Mouse (Mus musculus) layer of hippocampus, adult 9-11 months (tissue): ENCODE measurements at regions not wholly inside any gene's neighbourhood (a gene's known extent, or its start where the extent isn't known, plus 50 kb on each side); places are given as distances from the start of the nearest gene placed in this dataset.

ENCODE experiments used
- DNase-seq: peaks from one replicate; pipeline ENCODE4 v3.0.0; 2022

GRCm38 (mm10) chr12:12147088-12147687, 114.8 kb upstream of the Fam49a start:
- DNase-seq, result no peak

- DNase-seq, result no peak
These were observed 114.1 kb upstream of the Fam49a start for GRCm38 (mm10) chr12:12147847-12148246.

- no peak for DNase-seq
These were observed 113.1 kb upstream of the Fam49a start for GRCm38 (mm10) chr12:12148659-12149399.

GRCm38 (mm10) chr12:12164411-12164810, 97.5 kb upstream of the Fam49a start:
- no peak for DNase-seq

GRCm38 (mm10) chr12:12170581-12170980, 91.4 kb upstream of the Fam49a start:
- DNase-seq, result no peak

GRCm38 (mm10) chr12:12172087-12172823, 89.7 kb upstream of the Fam49a start:
- no peak for DNase-seq

- DNase-seq, result peak; percentile 77
These were observed 85.3 kb upstream of the Fam49a start for GRCm38 (mm10) chr12:12176331-12177263.

- DNase-seq, result no peak
These were observed 84.5 kb upstream of the Fam49a start for GRCm38 (mm10) chr12:12177264-12178043.

GRCm38 (mm10) chr12:12178391-12178790, 83.5 kb upstream of the Fam49a start:
- DNase-seq, result peak; percentile 70

- peak; percentile 35 for DNase-seq
These were observed 82.6 kb upstream of the Fam49a start for GRCm38 (mm10) chr12:12179292-12179865.

GRCm38 (mm10) chr12:12180986-12181385, 81.0 kb upstream of the Fam49a start:
- peak; percentile 35 for DNase-seq

- DNase-seq, result no peak
These were observed 80.3 kb upstream of the Fam49a start for GRCm38 (mm10) chr12:12181686-12182085.

- DNase-seq, result no peak
These were observed 75.6 kb upstream of the Fam49a start for GRCm38 (mm10) chr12:12186353-12186752.

- DNase-seq, result peak; percentile 47
These were observed 66.9 kb upstream of the Fam49a start for GRCm38 (mm10) chr12:12195066-12195465.

GRCm38 (mm10) chr12:12196627-12197026, 65.3 kb upstream of the Fam49a start:
- no peak for DNase-seq

GRCm38 (mm10) chr12:12208216-12208615, 53.7 kb upstream of the Fam49a start:
- no peak for DNase-seq
